Mouse (Mus musculus) olfactory bulb, adult 2 months (tissue): ENCODE measurements around the gene Mms22l. TPM values are rescaled to one million over a fixed set of nuclear protein-coding genes. Genes with fewer than 3 reads are reported as not detected.

ENCODE experiments used
- H3K27ac ChIP-seq: fragments of 200-500 bp; 2 replicates; pipeline ENCODE4 v1.5.1; 2012; ENCODE audit warnings: low read depth, low read length; ENCODE audit not compliant: insufficient read depth
- H3K4me1 ChIP-seq: fragments of 200-500 bp; 2 replicates; pipeline ENCODE4 v1.6.1; 2012; ENCODE audit warnings: low read length; ENCODE audit not compliant: control insufficient read depth, insufficient read depth
- H3K4me3 ChIP-seq: fragments of 200-500 bp; 2 replicates; pipeline ENCODE4 v1.5.1; 2012; ENCODE audit warnings: mild to moderate bottlenecking, low read depth, low read length, moderate library complexity; ENCODE audit not compliant: insufficient read depth
- CTCF ChIP-seq: fragments of 200-500 bp; IDR thresholded peaks from 2 replicates; pipeline ENCODE4 v1.5.1; 2012; ENCODE audit warnings: low read depth, mild to moderate bottlenecking, low read length, moderate library complexity; ENCODE audit not compliant: insufficient read depth
- POLR2A ChIP-seq: fragments of 200-500 bp; IDR thresholded peaks from 2 replicates; pipeline ENCODE4 v1.6.1; 2012; ENCODE audit warnings: mild to moderate bottlenecking, low read depth, low read length, moderate library complexity; ENCODE audit not compliant: insufficient read depth
- WGBS: fragments of 180-500 bp; shearing (Covaris S2); methylation state at CpG from one replicate; pipeline ENCODE4 v1.1.7; 2018; 5-methylcytosine and 5-hydroxymethylcytosine counted together
- polyA plus RNA-seq: library from polyadenylated mRNA; stranded (reverse); fragments of >200 nt; gene quantifications from 2 replicates; pipeline ENCODE4 v1.2.4, GENCODE M21; 2012; ENCODE audit warnings: low replicate concordance; ENCODE audit not compliant: missing spikeins, insufficient read depth, insufficient read length

Mms22l gene
- polyA plus RNA-seq, 1 experiment: not detected

GRCm38 (mm10) chr4:24568026-24568425 lies 71.8 kb downstream of the Mms22l start:
- H3K27ac ChIP-seq: no peak overlapping the region

GRCm38 (mm10) chr4:24568989-24569556 lies 72.8 kb downstream of the Mms22l start:
- H3K4me1 ChIP-seq: no peaks in the 10 kb centered on the region
- 86% methylated on average over 7 of the region's 7 CpGs for WGBS
- no peak overlapping the region for H3K27ac ChIP-seq
- no peak overlapping the region for H3K4me3 ChIP-seq
- TF ChIP-seq POLR2A: no peak
- no peak for TF ChIP-seq CTCF

More at GRCm38 (mm10) chr4:24568026-24568425, 71.8 kb downstream of the Mms22l start:
- 60% methylated on average over 6 of the region's 6 CpGs for WGBS
- TF ChIP-seq POLR2A (no peak), CTCF (no peak)
- H3K4me3 ChIP-seq: no peak overlapping the region
- no peaks in the 10 kb centered on the region for H3K4me1 ChIP-seq

GRCm38 (mm10) chr4:24574276-24574675 lies 78.0 kb downstream of the Mms22l start:
- no peak overlapping the region for H3K4me3 ChIP-seq
- WGBS: 12% methylated on average over 6 of the region's 6 CpGs
- H3K27ac ChIP-seq: no peak overlapping the region
- TF ChIP-seq POLR2A: no peak
- peak; percentile 74; the same call in 1 of the 2 replicates for TF ChIP-seq CTCF
- no peaks in the 10 kb centered on the region for H3K4me1 ChIP-seq

- WGBS: 95% methylated on average over 5 of the region's 5 CpGs
- Histone ChIP-seq H3K27ac (no peak overlapping the region), H3K4me1 (no peaks in the 10 kb centered on the region), H3K4me3 (no peak overlapping the region)
- TF ChIP-seq POLR2A (no peak), CTCF (no peak)
These were observed 81.3 kb downstream of the Mms22l start for GRCm38 (mm10) chr4:24577594-24577993.

- H3K27ac ChIP-seq: no peak overlapping the region
- WGBS: 84% methylated on average over 1 of the region's 1 CpGs
- TF ChIP-seq CTCF: no peak
- no peak for TF ChIP-seq POLR2A
- H3K4me1 ChIP-seq: no peaks in the 10 kb centered on the region
- H3K4me3 ChIP-seq: no peak overlapping the region
These were observed 86.0 kb downstream of the Mms22l start for GRCm38 (mm10) chr4:24582295-24582694.

GRCm38 (mm10) chr4:24583997-24584396 lies 87.7 kb downstream of the Mms22l start:
- WGBS: 63% methylated on average over 3 of the region's 3 CpGs
- no peak overlapping the region for H3K27ac ChIP-seq
- no peaks in the 10 kb centered on the region for H3K4me1 ChIP-seq
- H3K4me3 ChIP-seq: no peak overlapping the region
- no peak for TF ChIP-seq POLR2A
- TF ChIP-seq CTCF: no peak

- H3K27ac ChIP-seq: no peak overlapping the region
- no peak overlapping the region for H3K4me3 ChIP-seq
- TF ChIP-seq CTCF (no peak), POLR2A (no peak)
- no peaks in the 10 kb centered on the region for H3K4me1 ChIP-seq
These were observed 98.6 kb downstream of the Mms22l start for GRCm38 (mm10) chr4:24594824-24595223.

GRCm38 (mm10) chr4:24596942-24597611 lies 100.8 kb downstream of the Mms22l start:
- no peak overlapping the region for H3K4me3 ChIP-seq
- no peak overlapping the region for H3K27ac ChIP-seq
- 95% methylated on average over 6 of the region's 6 CpGs for WGBS
- H3K4me1 ChIP-seq: no peaks in the 10 kb centered on the region
- TF ChIP-seq POLR2A: no peak

- WGBS: 39% methylated on average over 1 of the region's 1 CpGs
- Histone ChIP-seq H3K4me1 (no peaks in the 10 kb centered on the region), H3K4me3 (no peak overlapping the region), H3K27ac (no peak overlapping the region)
- no peak for TF ChIP-seq POLR2A
- TF ChIP-seq CTCF: no peak
These were observed 102.4 kb downstream of the Mms22l start for GRCm38 (mm10) chr4:24598637-24599036.

- no peak for TF ChIP-seq CTCF
- Histone ChIP-seq H3K4me1 (no peaks in the 10 kb centered on the region), H3K27ac (no peak overlapping the region), H3K4me3 (no peak overlapping the region)
- 92% methylated on average over 6 of the region's 6 CpGs for WGBS
These were observed 105.5 kb downstream of the Mms22l start for GRCm38 (mm10) chr4:24601711-24602110.
